In the genomic region with DNA sequence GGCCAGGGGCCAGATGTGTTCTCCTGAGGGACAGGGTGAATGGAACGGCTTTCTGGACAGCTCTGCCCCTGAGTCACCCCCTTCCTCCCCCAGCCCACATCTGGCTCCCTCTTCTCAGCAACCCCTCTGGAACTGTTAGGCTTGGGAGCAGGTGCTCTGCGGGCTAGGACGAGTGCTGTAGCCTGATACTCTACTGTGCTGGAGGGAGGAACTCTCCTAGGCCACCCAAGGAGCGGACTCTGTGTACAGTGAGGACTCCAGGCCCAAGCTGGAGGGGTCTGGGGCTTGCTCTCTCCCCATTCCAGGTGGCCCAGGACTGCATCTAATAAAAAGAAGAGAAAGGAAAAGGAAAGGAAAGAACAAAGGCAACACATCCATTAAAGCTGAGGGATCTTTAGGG, we compare ENCODE assay signal across 22 mouse cellular contexts. TPM values are rescaled to one million over a fixed set of nuclear protein-coding genes. Genes with fewer than 3 reads are reported as not detected.
A peak's percentile ranks its signal among the peaks of the same experiment; 100 is the strongest.
DNase-seq lines count a peak whose midpoint lies in the region; ATAC-seq lines count a peak whose summit lies in the region.
"Had no signal": no experiment of that assay in that cellular context is flagged by ENCODE, and none has a peak within 500 bp of the region (broad histone marks: within the 10 kb centered on the region; RNA-seq: fewer than 3 reads in every experiment).

No protein-coding gene starts in this region.

- H3K9me3 ChIP-seq in kidney, embryonic 14.5 days (ENCODE audit: control insufficient read depth, low read length): no peaks in the 10 kb centered on the region
- H3K9me3 ChIP-seq in embryonic facial prominence, embryonic 11.5 days (replicated peaks; ENCODE audit: control insufficient read depth, low read length): no peaks in the 10 kb centered on the region
- H3K9me3 ChIP-seq in limb, embryonic 13.5 days: no peaks in the 10 kb centered on the region
- H3K9me3 ChIP-seq: forebrain, embryonic 12.5 days; heart, embryonic 15.5 days; hindbrain, embryonic 13.5 days had no signal

- no peaks in the 10 kb centered on the region for H3K4me1 ChIP-seq in kidney, embryonic 14.5 days (ENCODE audit: control insufficient read depth, insufficient read depth, low read length)
- no peaks in the 10 kb centered on the region for H3K4me1 ChIP-seq in embryonic facial prominence, embryonic 11.5 days (ENCODE audit: control insufficient read depth, insufficient read depth, low read length)
- H3K4me1 ChIP-seq in limb, embryonic 13.5 days: peaks cover 20% of the 10 kb centered on the region
- H3K4me1 ChIP-seq: forebrain, embryonic 12.5 days; hindbrain, embryonic 13.5 days had no signal

- DNase-seq in kidney, adult 9 months: no peak
- DNase-seq in embryonic facial prominence, embryonic 11.5 days (ENCODE audit: low spot score): peak; percentile 44
- DNase-seq in forelimb bud, embryonic 11.5 days (ENCODE audit: low read depth, low spot score): peak; percentile 58
- no peak for DNase-seq in cerebellum, adult 18-20 months
- DNase-seq in cerebellum, adult 11 months: no peak
- no peak for DNase-seq in cerebellum, postnatal 25 days
- DNase-seq: adrenal gland, postnatal 14 days; cerebellum, adult 2 months; cerebellum, postnatal 10 days; gastrocnemius, adult 2 months; gastrocnemius, postnatal 25 days; heart, adult 11 months; heart, postnatal 14 days had no signal

- WGBS in kidney, embryonic 14.5 days: 31% methylated on average over 4 of the region's 4 CpGs
- WGBS in embryonic facial prominence, embryonic 11.5 days: 35% methylated on average over 4 of the region's 4 CpGs
- 31% methylated on average over 4 of the region's 4 CpGs for WGBS in limb, embryonic 13.5 days

- no peaks in the 10 kb centered on the region for H3K27me3 ChIP-seq in kidney, embryonic 14.5 days (ENCODE audit: control insufficient read depth, insufficient read depth, low read length)
- no peaks in the 10 kb centered on the region for H3K27me3 ChIP-seq in embryonic facial prominence, embryonic 11.5 days (ENCODE audit: control insufficient read depth, insufficient read depth, low read length)
- no peaks in the 10 kb centered on the region for H3K27me3 ChIP-seq in limb, embryonic 13.5 days
- H3K27me3 ChIP-seq: forebrain, embryonic 12.5 days; heart, embryonic 15.5 days; hindbrain, embryonic 13.5 days; Patski had no signal

- H3K4me3 ChIP-seq in kidney, embryonic 14.5 days (ENCODE audit: low read length): no peak overlapping the region
- H3K4me3 ChIP-seq in embryonic facial prominence, embryonic 11.5 days (ENCODE audit: low read depth, low read length): no peak overlapping the region
- H3K4me3 ChIP-seq in limb, embryonic 13.5 days: no peak overlapping the region
- H3K4me3 ChIP-seq: forebrain, embryonic 12.5 days; gastrocnemius, adult 2 months; heart, embryonic 15.5 days; hindbrain, embryonic 13.5 days had no signal

- H3K36me3 ChIP-seq in kidney, embryonic 14.5 days (ENCODE audit: control insufficient read depth, insufficient read depth, low read length): peaks cover 4% of the 10 kb centered on the region; the same call in 1 of the 2 replicates
- H3K36me3 ChIP-seq in embryonic facial prominence, embryonic 11.5 days (replicated peaks; ENCODE audit: control insufficient read depth, insufficient read depth, low read depth, low read length): no peaks in the 10 kb centered on the region
- H3K36me3 ChIP-seq in limb, embryonic 13.5 days: peaks cover 4% of the 10 kb centered on the region; the same call in 1 of the 2 replicates
- H3K36me3 ChIP-seq: forebrain, embryonic 12.5 days; hindbrain, embryonic 13.5 days had no signal

- H3K4me2 ChIP-seq in kidney, embryonic 14.5 days (replicated peaks; ENCODE audit: low read depth, low read length): no peak overlapping the region
- H3K4me2 ChIP-seq in embryonic facial prominence, embryonic 11.5 days (ENCODE audit: low read depth, low read length): no peak overlapping the region
- H3K4me2 ChIP-seq in limb, embryonic 13.5 days (replicated peaks): no peak overlapping the region
- H3K4me2 ChIP-seq: forebrain, embryonic 12.5 days; heart, embryonic 15.5 days; hindbrain, embryonic 13.5 days had no signal

- no peak overlapping the region for H3K27ac ChIP-seq in kidney, embryonic 14.5 days (ENCODE audit: low read depth, low read length)
- no peak overlapping the region for H3K27ac ChIP-seq in embryonic facial prominence, embryonic 11.5 days (replicated peaks; ENCODE audit: low read depth, low read length)
- H3K27ac ChIP-seq in limb, embryonic 13.5 days: no peak overlapping the region
- H3K27ac ChIP-seq: forebrain, embryonic 12.5 days; gastrocnemius, adult 2 months; heart, embryonic 15.5 days; hindbrain, embryonic 13.5 days; hindbrain, postnatal 0 days had no signal

- H3K9ac ChIP-seq in kidney, embryonic 14.5 days (ENCODE audit: low read depth, low read length): no peak overlapping the region
- no peak overlapping the region for H3K9ac ChIP-seq in embryonic facial prominence, embryonic 11.5 days (replicated peaks; ENCODE audit: low read length)
- H3K9ac ChIP-seq in limb, embryonic 13.5 days: no peak overlapping the region
- H3K9ac ChIP-seq: forebrain, embryonic 12.5 days; heart, embryonic 15.5 days; hindbrain, embryonic 13.5 days had no signal

- peak; percentile 77 for ATAC-seq in kidney, embryonic 14.5 days (ENCODE audit: low FRiP score, low TSS enrichment)
- no peak; the same call in 1 of the 2 replicates for ATAC-seq in embryonic facial prominence, embryonic 11.5 days (replicated peaks; ENCODE audit: insufficient number of reproducible peaks, low FRiP score, low TSS enrichment, low read depth)
- ATAC-seq in limb, embryonic 13.5 days (ENCODE audit: low FRiP score, low read depth): peak; percentile 64; the same call in 1 of the 2 replicates
- ATAC-seq: activated CD4-positive, CD25-positive, alpha-beta regulatory T cell, adult 4 months; forebrain, embryonic 16.5 days; hindbrain, postnatal 0 days; Patski had no signal

RNA-seq across cellular contexts. Expression of a gene that starts 25.0 kb away (rescaled TPM):
- not detected in 2 replicates for polyA plus RNA-seq in kidney, embryonic 14.5 days (2014; fragmentation: Nextera tagmentation; extraction: Ambion mirVana)
- 0.28 and 0.29 TPM in 2 replicates for polyA plus RNA-seq in embryonic facial prominence, embryonic 11.5 days (2014; fragmentation: Nextera tagmentation; extraction: Ambion mirVana)
- polyA plus RNA-seq in limb, embryonic 13.5 days (2015; fragmentation: Nextera tagmentation; extraction: Ambion mirVana): 1.2 and 1.3 TPM in 2 replicates
- polyA plus RNA-seq: activated CD4-positive, CD25-positive, alpha-beta regulatory T cell, adult 4 months; forebrain, embryonic 12.5 days; forebrain, embryonic 16.5 days; Patski had no signal

RNA-seq across cellular contexts. Expression of a gene that starts 47.7 kb away (rescaled TPM):
- polyA plus RNA-seq in kidney, embryonic 14.5 days (2014; fragmentation: Nextera tagmentation; extraction: Ambion mirVana): not detected in 2 replicates
- polyA plus RNA-seq in embryonic facial prominence, embryonic 11.5 days (2014; fragmentation: Nextera tagmentation; extraction: Ambion mirVana): 0.11 TPM in 1 of 2 replicates, not detected in the other
- polyA plus RNA-seq in limb, embryonic 13.5 days (2015; fragmentation: Nextera tagmentation; extraction: Ambion mirVana): 0.46 and 0.52 TPM in 2 replicates
- polyA plus RNA-seq: activated CD4-positive, CD25-positive, alpha-beta regulatory T cell, adult 4 months; Patski had no signal

RNA-seq across cellular contexts. Expression of a gene that starts 58.1 kb away (rescaled TPM):
- 17.6 and 29.9 TPM in 2 replicates for polyA plus RNA-seq in kidney, embryonic 14.5 days (2014; fragmentation: Nextera tagmentation; extraction: Ambion mirVana)
- polyA plus RNA-seq in embryonic facial prominence, embryonic 11.5 days (2014; fragmentation: Nextera tagmentation; extraction: Ambion mirVana): 2.7 and 2.8 TPM in 2 replicates
- polyA plus RNA-seq in limb, embryonic 13.5 days (2015; fragmentation: Nextera tagmentation; extraction: Ambion mirVana): 8.6 and 10.2 TPM in 2 replicates

Comparison
In these comparisons a context has a peak if more than half of its experiments do, and no peak if none do; other contexts are left out.
1. DNase-seq: peak in embryonic facial prominence, embryonic 11.5 days (single experiment) and forelimb bud, embryonic 11.5 days (single experiment); none in kidney, adult 9 months (single experiment), cerebellum, adult 18-20 months (0 of 2), cerebellum, adult 11 months (single experiment) and cerebellum, postnatal 25 days (0 of 2).